Mouse (Mus musculus) adrenal gland, adult 8-10 months (tissue): Measurements from ENCODE around the gene Osbpl9. TPM values are rescaled to one million over a fixed set of nuclear protein-coding genes. Genes with fewer than 3 reads are reported as not detected.

Experiments
- DNase-seq: peaks from one replicate; pipeline ENCODE4 v3.0.0; 2022
- microRNA-seq, 2 experiments: library from miRNA; unstranded; fragments of <30 nt; microRNA quantifications; one replicate each; pipeline ENCODE4 v1.2.0; 2022
- total RNA-seq, 4 experiments: library from RNA; stranded (reverse); gene quantifications; 2 replicates each; pipeline ENCODE4 v1.2.4; 2022

The Osbpl9 gene
- total RNA-seq, 4 experiments from 2014 or later: 123 to 159 (median 148) TPM

DNA sequence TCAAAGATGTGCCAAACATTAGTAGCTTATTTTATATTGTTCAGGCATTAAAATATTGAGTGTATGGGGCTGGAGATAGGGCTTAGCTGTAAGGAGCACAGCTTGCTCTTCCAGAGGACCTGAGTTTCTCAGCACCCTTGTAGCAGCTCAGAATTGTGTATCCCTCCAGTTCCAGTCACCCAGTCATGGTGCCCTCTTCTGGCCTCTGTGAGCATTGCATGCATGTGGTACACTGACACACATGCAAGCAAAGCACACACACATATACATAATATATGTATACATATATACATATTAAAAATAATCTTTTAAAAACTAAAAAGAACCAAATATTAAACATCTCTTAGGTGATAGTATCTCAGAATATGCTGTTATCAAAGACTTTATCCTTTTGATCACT is 165.7 kb downstream of the Osbpl9 start:
- no peak for DNase-seq

DNA sequence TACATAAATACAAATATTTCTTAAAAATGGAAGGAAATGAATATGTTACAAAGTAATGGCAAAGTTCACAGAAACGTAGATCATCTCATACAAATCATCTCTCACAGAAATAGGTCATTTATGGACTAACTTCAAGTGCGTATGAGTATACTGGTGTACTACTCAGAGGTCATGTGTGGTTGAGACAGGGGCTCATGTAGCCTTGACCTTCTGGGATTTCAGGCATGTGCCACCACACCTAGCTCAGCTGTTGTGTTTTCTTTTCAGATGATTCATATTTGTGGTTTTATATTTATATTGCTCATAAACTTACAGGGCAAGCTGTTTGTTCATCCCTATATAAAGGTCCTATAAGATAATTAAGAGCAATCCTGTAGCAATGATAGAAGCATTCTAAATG is 171.8 kb downstream of the Osbpl9 start:
- no peak for DNase-seq

DNA sequence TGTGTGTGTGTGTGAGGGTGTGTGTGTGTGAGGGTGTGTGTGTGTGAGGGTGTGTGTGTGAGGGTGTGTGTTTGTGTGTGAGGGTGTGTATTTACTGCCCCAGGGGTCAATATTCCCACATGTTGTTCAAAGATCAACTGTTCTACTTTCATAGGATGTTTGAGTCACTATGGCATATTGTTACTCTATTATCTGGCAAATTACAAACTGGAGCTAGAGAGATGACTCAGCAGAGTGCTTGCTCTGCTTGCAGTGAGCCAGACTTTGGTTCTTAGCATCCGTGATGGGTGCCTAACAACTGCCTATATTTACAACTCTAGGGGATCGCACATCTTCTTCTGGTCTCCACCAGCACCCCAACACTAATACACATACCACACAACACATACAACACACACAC is 172.2 kb downstream of the Osbpl9 start:
- no peak for DNase-seq

DNA sequence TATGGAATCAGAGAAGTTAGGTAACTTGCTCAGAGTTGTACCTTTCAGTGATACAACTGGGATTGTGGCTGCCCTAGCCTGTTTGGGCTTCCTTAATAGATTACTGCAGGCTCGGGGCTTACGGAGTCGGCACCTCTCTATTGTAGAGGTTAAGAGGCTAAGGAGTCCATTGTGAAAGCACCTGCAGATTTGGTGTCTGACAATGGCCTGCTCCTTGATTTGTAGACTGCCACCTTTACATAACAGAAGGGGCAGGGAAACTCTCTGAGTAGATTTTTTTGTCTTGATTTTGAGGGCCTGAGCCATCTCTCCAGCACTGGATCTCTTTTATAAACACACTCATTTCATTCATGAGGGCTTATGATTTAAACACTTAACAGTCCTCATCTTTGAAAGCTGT is 175.5 kb downstream of the Osbpl9 start:
- DNase-seq: no peak

DNA sequence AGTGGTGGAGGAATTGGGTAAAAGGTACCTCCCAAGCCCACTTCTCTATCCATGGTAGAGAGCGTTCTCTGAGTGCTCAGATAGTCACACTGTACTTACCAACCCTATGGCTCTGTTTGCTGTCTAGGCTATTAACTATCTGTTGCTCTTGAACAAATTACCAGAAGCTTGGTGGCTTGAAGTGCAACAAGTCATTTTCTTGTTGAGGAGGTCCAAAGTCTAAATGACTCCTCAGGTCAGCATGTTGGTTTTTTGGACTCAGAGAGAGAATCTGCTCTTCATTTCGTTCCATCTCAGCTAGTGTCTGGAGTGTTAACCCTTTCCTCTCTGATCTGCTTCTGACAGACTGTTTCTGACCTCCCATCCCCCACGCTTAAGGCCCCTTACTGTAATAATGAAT is 177.0 kb downstream of the Osbpl9 start:
- no peak for DNase-seq

DNA sequence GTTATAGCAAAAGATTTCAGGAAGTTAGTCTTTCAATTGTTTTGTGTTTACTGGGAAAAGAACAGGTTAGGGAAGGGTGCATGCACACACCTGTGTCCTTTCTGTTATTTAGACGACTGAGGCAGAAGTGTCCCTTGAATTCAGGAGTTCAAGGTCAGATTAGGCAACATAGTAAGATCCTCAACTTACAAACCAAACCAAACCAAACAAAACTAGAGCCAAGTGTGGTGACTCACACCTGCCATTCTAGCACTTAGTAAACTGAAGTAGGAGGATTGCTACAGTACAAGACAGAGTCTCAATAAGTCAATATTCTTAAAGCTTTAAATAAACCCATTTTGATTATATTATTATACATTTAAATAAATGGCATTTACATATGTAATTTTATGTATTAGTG is 180.1 kb downstream of the Osbpl9 start:
- no peak for DNase-seq

DNA sequence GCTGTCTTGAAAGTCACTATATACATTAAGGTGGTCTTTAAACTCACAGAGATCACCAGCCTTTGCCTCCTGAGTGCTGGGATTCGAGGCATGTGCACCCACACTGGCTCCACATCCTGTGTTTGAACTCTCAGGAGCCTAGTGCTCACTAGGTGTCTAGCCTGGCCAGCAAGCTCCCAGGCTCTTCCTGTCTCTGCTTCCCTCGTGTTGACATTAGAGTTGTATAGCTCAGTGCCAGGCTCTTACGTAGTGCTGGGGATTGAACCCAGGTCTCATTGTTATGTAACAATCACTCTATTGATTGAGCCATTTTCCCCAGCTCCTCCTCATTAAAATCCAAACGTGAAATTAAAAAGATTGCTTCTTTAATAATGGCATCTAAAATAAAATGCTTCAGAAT is 182.8 kb downstream of the Osbpl9 start:
- DNase-seq: no peak

DNA sequence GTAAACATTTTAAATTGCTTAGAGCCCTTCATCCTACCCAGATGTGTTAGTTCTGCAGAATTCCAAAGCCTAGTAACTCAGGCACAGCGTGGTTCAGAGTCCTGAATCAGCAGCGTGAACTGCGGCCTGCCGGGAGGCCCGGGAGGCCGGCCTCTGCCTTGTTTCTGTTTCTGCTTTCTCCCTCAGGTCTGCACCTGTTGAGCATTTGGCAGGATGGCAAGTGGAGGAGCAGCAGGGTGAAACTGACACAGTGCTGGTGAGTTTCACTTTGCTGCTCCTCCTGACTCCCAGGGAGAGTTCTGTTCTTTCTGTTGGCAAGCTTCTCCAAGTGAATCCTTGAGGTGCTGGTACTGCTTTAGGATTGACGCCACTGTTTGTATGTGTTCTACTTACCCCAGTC is 184.6 kb downstream of the Osbpl9 start:
- DNase-seq: no peak

DNA sequence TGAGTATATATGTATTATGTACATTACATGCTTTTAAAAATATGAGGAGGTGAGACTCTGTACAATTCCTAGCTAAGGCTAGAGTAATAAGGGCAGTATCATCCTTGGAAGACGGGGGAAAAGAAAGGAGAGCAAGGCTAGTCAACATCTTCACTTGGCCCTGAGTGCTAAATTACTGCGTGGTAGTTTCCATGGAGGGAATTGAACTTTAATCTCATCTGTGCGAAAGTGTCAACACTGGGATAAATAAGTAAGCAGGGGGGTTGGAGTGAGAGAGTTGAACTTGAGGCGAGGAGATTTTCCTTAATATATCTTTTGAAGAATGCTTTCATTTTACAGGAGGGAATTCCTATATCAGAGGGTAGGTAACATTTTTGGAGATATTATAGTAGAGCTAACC is 188.0 kb downstream of the Osbpl9 start:
- DNase-seq: no peak

Small RNA genes lying within 50 kb of the gene (microRNA-seq; reads per million reads assigned to microRNA genes)
- gene Mir761: 0 reads per million in 2 experiments

Other genes with a start within 250 kb of the Osbpl9 start
- 100 to 1,000 TPM; 109 to 148 (median 123) TPM for gene Nrd1, start 201.6 kb downstream of the Osbpl9 start, total RNA-seq
- gene Calr4, start 32.2 kb upstream of the Osbpl9 start, total RNA-seq: under 1 TPM; 0.17 to 0.48 (median 0.35) TPM
- gene Eps15, start 78.0 kb upstream of the Osbpl9 start, total RNA-seq: 100 to 1,000 TPM in 2 of 4 experiments, 10 to 100 TPM in 2; 75.8 to 118 (median 94.2) TPM
- gene Ttc39a, start 204.4 kb upstream of the Osbpl9 start, total RNA-seq: 10 to 100 TPM in 2 of 4 experiments, 1 to 10 TPM in 2; 4.6 to 18.6 (median 13.4) TPM